Mouse (Mus musculus) CH12.LX (cell line): ENCODE results near the gene Jdp2.

Experiments
- SMC3 ChIP-seq: IDR thresholded peaks from 2 replicates; pipeline ENCODE4 v1.6.1; 2011; ENCODE audit warnings: low read depth, low read length, improper control_type of control experiment
- ZKSCAN1 ChIP-seq: IDR thresholded peaks from 2 replicates; pipeline ENCODE4 v1.6.1; 2012; ENCODE audit warnings: low read depth, inconsistent platforms, low read length, improper control_type of control experiment, borderline replicate concordance

GRCm38 (mm10) chr12:85624652-85625051, 25.8 kb downstream of the Jdp2 start:
- TF ChIP-seq SMC3 (0 out of 2 replicates have a peak, but pooled peaks have one; percentile 1), ZKSCAN1 (peak; percentile 62; the same call in 1 of the 2 replicates)
